Mouse (Mus musculus): ENCODE measurements around the gene Socs1.

Gene Socs1

DNA sequence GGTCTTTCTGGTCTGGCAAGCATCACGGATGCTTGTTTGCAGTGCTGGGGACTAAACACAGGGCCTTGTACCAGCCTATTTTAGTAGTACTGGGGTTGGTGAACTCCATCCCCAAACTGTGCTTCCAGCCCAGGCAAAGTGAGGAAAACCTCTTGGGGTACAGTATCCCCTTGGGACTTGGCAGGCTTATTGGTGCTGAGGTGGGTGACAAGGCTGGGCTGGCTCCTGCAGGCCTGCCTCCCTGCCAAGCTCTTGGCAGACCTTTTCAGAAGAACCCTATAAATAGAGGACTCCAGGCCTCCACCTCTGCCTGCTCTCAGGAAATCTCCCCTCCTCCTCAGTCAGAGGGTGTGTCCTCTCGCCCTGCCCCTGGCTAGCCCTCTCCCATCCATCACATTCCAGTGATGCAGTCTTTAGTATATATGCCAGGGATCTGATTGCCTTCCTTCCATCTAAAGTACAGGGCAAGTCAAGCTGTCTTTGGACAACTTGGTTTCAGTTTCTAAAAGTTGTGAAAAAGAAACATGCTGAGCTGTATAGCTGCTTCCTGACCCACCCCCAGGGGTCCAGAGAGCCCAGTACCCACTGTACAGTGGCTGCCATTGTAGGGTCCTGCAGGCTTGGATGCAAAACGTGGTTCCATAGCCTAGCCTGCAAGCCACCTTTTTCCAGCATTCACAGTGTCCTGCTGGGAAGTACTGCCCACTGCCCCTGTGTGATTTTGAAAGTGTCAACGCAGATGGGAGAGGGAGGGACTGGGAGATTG, 1.6 kb upstream of the Socs1 start:
- no peak for DNase-seq (ENCODE audit: low read depth)

DNA sequence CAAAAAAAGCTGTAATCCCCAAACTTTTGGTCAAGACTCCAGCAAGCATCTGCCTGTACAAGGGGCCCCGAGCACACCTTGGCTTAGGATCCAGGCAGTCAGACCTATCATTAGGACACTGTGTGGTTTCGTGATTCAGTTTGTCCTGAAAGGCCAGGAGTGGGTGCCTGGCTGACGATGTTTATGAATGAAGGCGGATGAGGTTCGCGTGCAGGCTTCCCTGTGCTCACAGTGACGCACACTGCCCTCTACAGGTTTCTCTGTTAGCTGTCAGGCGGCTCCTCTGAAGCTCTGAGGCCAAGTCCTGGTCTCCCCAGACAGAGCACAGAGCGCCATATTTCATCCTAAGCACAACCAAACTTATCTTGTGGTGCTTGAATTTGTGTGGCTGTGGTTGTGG, 952 bp upstream of the Socs1 start:
- DNase-seq (ENCODE audit: low read depth): peak; percentile 86

DNA sequence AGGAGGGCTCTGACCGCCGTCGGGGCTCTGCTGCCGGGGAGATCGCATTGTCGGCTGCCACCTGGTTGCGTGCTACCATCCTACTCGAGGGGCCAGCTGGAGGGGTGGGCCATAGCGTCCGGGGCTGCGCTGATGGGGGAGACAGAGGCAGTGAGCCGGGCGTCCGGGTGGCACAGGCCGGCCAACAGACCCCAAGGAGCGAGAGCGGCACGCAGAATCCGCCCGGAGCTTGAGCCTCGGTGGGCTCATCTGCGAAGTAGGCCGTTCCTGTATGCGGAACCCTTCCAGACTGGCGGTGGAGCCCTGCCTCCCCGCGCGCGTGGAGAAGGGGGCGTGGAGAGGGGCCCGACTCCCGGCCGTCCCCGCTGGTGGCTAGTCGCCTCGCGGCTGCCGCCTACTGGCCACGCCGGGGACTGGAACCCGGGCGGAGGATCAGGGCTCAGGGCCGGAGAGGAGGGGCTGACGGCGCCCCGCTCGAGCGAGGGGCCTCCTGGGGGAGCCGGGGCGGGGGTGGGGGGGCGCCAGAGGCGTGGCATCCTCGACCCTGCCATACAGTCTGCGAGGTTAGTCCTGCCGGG, 454 bp downstream of the Socs1 start:
- peak; percentile 60 for DNase-seq (ENCODE audit: low read depth)

DNA sequence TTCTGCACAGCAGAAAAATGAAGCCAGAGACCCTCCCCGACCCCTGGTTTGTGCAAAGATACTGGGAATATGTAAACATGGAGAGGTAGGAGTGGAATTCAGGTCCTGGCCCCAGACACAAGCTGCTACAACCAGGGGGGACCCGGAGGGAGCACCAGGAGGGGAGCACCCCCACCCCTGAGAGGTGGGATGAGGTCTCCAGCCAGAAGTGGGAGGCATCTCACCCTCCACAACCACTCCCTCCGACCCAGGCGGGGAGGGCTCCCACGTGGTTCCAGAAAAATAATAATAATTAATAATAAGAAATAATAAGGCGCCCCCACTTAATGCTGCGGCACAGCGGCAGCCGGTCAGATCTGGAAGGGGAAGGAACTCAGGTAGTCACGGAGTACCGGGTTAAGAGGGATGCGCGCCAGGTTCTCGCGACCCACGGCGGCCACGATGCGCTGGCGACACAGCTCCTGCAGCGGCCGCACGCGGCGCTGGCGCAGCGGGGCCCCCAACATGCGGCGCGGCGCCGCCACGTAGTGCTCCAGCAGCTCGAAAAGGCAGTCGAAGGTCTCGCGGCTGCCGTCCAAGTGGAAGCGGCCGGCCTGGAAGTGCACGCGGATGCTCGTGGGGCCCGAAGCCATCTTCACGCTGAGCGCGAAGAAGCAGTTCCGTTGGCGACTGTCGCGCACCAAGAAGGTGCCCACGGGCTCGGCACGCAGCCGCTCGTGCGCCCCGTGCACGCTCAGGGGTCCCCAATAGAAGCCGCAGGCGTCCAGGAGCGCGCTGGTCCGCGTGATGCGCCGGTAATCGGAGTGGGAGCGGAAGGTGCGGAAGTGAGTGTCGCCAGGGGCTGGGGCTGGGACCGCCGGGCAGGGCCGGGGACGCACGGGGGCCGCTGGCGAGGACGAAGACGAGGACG, 1.2 kb downstream of the Socs1 start:
- DNase-seq (ENCODE audit: low read depth): no peak

DNA sequence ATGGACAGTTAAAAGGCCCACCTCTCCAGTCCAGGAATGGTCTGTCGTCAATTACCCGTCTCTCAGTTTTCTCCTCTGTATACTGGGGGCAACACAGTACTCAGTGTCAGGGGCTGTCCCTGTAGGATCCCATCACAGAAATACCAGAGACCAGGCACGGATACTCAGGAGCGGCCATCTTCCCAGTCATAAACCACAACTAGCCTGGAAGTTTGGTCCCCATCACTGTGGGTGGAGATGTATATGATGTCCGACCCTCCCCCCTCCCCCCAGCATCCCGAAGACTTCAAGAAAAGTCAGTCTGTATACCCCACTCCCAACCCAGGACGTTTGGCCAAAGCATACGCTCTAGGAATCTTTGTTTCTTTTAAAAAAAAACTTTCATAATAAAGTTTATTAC, 1.9 kb downstream of the Socs1 start:
- no peak for DNase-seq (ENCODE audit: low read depth)

DNA sequence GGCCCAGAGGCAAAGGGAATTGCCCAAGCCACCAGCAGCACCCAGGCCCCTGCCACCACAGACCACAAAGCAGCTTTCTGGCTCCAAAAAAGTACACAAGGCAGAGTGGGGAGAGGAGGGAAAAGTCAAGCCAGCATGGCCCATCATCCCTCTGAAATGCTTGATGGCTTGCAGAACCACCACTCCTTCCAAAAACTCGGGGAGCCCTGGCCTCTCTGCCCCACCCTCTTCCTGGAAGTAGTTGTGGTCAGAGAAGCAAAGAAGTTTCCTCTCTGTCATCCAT, 2.2 kb downstream of the Socs1 start:
- DNase-seq (ENCODE audit: low read depth): no peak

DNA sequence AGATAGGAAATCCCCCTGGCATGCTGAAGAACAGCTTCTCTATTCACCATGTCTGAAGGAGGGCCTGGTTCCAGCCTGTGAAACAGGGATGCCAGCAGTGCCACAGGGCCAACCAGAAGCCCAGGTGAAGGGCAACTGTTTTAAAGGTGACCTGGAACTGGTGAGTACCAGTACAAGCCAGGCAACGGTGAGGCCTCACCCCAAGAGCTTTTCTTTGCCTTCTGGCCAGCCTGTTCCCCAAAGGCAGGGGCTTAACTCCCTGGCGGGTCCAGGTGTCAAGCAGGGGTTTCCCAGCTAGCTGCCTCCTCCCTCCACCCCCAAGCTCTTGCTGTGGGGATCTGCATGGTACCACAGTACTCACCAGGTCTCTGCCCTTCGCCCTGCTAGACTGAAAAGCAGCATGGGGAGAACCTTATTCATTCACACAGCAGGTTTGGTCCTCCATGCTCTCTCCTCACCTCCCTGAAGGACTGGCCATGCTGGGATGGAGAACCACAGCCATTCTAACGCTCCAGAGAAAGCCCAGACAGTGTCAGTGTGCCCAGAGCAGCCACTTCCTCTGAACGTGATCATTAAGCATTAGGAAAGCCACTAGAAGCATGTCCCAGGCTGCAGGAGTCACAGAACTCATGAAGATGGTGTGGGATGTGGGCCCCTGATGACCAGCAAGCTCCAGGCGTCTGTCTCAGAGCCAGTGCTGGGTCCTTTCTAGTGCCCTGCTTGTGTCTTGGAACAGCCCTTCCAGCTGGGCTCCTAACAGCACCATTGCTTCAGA, 2.8 kb downstream of the Socs1 start:
- DNase-seq (ENCODE audit: low read depth): no peak

DNA sequence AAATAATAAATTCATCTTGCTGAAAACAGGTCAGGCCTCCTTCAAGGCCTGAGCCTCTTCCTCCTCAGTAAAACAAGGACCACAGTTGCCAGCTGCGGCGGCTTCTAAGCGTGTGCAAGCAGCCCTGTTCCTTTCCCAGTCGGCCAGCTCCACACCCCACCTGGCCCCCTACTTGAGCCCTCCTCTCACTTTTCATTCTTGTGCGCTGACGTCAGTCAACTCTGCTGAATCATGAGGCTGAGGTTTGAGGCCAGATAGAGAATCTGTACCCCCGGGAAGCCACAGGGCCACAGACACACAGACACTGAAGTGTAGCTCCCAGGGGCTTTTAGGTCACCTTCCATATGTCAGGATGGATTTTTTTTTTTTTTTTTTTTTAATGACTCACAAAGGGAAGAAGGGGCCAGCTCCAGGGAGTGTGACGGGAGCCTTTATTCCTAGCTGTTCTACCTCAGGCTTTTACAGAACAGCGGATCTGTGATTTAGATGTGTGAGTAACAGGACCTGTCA, 3.4 kb downstream of the Socs1 start:
- DNase-seq (ENCODE audit: low read depth): no peak

DNA sequence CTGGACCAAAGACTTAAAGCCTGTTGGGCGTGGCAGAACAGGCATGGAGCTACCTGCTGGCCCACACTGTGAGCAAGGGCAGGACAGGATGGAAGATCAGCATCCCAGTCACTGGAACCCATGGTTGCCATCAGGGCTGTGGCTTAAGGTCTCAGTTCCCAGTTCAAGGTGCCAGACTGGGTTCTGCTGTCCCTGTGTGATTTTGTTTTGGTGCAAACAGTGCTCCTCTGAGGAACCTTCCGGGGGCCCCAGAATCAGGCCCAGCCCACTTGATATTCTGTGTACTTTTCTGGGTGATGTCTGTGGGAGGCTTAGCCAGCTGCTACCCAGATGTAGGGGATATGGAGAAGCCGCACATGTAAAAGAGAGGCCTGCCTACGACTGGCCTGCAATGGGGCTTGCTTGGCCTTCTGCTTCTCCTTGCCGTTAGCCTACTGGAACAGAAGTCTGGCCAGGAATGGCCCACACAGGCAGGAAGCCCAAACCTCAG, 4.7 kb downstream of the Socs1 start:
- DNase-seq (ENCODE audit: low read depth): no peak

DNA sequence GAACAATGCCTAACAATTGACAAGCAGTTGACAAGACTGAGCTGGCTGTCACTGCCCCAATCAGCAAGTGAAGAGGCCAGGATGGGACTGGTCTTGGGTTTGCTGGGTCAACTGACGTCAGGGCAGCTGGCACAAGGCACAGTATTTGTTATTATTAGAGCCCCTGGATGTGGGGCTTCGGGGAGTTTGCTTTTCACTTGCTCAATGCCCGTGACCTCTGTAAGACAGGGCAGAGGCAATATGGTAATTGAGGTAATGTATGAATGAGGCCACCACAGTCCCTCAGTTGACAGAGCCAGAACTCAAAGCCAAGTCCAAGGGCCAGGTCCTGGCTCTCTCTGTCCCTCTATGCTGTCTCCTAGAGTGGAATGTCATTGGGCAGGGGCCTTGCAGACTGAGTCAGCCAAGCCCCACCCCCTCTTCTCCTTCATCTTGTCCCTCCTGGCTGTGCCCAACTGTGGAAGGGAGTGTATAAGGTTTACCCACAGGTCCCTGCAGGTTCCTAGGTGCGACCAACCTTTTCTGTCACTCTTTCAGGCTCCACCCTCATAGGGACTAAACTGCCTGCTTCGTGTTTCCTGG, 7.7 kb downstream of the Socs1 start:
- DNase-seq (ENCODE audit: low read depth): no peak

DNA sequence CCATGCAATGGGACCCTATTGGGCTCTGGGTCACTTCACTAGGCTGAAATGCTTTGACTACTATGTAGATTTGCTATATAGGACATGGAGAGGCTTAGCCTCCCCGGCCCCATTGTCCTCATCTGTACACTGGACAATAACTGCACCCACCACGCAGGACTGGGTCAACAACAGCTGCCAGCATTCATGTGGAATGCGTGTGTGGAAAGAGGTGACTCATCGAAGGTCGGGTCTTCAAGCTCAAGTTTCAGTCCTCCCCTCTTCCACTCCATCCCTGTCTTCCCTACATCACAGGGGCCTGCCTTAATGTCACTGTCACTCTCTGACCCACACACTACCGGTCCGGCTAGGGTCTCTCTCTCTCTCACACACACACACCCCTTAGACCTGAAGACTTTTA, 9.0 kb downstream of the Socs1 start:
- DNase-seq (ENCODE audit: low read depth): no peak

DNA sequence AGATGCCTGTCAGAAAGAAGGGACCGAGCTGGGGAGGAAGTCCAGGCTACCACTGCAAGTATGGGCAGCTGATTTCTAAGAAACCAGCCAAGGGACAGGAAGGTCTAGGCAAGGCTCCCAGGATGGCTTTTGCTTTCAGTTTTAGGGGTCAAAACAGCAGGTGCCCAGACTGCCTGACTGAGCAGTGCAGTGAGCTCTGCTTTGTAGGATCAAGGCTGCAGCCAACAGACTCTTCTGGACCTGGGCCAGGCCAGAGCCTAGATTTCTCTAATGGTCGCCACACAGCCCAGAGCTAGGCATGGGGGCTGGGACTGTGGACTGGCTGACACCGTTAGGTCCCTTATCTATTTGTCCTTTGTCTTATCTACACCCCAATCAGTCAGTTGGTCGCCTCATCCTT, 10.6 kb downstream of the Socs1 start:
- DNase-seq (ENCODE audit: low read depth): no peak

DNA sequence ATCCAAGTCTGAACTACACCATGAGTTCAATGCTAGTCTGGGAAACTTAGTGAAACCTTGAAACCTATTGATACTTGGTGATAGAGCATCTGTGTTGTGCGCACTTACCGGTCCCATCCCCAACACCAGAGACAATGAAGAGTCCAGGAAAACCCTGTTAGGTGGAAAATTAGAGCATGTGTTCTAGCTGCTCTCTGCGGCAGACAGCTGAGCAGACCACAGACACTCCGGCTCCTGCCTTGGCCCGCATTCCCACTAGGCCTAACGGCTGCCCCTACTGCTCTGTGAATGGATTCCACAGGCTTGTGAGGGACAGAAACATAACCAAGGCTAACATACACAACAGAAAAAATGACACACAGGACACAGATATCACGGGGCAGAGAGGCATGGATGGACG, 11.8 kb downstream of the Socs1 start:
- DNase-seq (ENCODE audit: low read depth): no peak

DNA sequence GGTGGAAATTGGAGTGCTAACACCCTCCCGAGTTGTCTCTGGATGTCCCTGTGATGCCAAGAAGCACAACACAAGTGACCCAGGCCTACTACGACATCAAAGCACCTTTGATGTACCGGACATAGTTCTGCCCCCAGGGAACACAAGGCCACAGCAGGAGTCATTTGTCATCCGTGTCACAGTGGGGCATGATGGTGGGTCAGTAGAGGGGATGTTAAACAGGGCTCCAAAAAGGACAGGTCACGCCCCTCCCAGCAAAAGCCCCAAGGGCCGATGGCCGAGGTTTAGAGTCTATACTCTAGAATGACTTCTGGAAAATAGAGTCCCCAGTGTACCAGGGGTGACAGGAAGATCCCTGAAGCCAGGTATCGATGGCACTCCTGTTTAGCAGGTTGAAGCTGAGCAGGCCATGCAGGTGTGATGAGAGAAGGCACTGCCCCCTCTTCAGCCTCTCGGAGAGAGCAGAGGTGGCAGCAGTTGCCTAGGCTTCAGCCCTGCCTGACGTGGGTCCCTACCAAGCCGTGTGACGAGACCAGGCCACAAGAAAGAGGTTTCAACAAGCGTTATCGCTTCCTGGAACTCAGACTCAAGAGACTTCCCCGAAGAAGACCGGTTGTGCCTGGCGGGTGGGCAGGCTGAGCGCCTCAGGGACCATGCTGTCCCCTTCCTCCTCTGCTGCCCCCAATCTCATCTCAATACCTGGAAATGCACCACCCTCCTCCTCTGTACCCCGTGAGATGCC, 13.4 kb downstream of the Socs1 start:
- DNase-seq (ENCODE audit: low read depth): peak; percentile 61

DNA sequence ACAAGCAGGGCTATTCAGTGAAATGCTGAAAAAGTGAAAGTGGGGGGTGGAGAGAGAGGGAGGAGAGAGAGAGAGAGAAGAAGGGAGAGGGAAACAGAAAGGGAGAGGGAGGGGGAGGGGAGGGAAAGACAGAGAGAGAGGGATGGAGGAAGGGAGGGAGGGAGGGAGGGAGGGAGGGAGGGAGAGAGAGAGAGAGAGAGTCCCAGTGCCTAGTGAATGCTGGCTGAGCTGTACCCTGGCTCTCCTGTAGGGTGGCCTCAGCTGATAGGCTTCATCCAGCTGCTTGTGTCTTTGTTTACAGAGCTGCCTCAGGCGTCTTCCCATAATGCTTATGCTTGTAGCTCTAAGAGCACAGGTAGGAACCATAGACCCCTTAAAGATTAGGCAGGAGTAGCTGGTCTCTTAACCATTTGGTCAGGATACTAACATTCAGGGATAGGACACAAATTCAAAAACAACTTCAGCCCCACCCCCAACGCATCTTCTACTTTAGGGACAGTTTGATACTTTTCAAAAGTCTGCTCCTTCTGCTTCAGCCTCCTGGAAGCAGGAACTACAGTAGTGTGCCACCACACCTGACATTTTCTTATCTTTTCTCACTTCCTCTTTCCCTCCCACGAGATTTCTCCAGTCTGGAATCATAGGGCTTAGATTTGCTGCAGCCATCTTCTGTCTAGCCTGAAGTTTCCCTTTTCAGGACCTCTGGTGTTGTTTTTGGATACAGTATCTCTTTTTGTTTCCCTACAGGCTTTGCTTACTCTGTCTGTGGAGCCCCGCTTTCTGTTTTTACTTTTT, 14.6 kb downstream of the Socs1 start:
- DNase-seq (ENCODE audit: low read depth): no peak

DNA sequence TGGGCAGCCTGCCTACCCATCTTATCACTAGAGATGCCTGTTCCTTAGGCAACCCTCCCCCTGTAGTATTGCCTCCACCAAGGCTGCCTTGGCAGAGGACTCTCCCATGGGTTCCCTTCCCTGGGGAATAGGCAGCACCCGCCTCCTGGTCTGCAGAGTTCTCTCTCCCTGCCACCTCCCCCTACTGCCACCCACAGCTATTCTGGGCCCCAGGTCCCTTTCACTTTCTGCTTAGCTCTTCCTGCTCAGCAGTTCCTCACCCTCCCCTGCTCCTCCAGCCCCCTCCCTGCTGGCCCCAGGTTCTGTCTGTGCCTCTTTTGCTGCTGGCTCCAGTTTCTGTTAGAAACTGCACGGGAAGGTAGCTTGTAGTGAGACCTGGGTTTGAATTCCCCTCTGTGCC, 15.7 kb downstream of the Socs1 start:
- DNase-seq (ENCODE audit: low read depth): no peak

DNA sequence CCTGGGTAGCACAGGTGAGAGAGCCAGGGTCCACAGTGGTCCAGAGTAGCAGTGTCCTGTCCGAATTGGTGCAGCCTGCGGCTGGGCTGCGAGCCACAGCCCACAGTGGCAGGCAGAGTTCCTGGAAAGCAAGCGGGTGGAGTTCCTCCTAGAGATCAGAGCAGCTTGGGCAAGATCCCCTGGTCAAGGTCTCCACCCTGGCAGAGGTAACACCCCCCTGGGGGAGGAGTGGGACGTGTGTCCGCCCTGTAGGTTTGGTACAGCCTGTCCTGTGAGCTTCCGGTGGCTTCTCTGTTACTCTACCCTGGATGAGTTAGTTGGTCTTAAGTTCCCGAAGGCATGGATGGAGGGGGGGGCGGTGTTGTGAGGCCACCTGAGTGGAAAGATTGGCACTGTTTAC, 16.5 kb downstream of the Socs1 start:
- no peak for DNase-seq (ENCODE audit: low read depth)

DNA sequence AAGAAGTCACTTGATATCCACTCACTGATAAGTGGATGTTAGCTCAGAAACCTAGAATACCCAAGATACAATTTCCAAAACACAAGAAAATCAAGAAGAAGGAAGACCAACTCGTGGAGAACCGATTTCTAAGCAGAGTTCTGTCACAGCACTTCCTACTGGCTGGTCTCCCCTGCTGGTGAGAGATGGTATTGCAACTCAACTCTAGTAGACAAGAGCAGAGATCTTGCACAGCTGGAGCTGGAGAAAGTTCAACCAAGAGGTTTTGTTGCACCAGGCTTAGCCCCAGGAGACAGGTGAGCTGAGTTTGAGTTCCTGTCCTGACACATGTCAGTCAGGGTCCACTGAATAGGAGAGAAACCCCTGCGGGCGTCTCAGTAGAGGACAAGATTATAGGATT, 18.2 kb downstream of the Socs1 start:
- DNase-seq (ENCODE audit: low read depth): peak; percentile 64

DNA sequence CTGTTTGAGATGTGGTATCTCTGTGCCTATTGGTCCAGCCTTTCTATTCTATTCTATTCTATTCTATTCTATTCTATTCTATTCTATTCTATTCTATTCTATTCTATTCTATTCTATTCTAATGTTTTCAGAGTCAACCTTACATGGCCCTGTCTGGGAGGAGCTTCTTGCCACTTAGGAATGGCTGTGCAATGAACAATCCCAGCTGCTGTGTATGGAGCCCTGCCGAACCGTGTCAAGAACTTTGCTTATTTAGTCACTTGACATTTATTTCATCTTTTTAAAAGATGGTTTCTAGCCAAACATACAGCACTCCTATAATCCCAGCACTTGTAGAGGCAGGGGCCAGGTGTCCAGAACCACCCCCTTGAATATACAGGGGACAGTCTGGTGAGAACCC, 21.0 kb downstream of the Socs1 start:
- DNase-seq (ENCODE audit: low read depth): no peak

Measured in c-Kit-positive CD71-positive TER-119-negative erythroid progenitor cells, embryonic 14.5 days (primary cell).